Mouse (Mus musculus): ENCODE measurements around the gene Cldn13.
A peak's percentile ranks its signal among the peaks of the same experiment; 100 is the strongest.

Gene Cldn13

DNA sequence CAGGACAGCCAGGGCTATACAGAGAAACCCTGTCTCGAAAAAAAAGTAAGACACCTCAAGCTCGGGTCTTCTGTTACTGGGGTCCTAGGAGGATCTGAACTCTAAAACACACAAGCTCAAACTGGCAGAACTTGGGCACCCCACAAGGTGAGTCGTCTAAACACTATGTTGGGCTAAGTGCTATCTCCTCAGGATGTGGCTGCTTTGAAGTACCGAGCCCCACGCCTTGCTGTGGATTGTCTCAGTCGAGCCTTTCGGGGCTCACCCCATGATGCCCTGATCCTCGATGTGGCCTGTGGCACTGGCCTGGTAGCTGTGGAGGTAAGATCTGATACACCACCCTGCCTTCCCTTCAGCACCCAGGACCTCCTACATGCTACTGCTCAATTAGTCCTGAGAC is 18.0 kb upstream of the Cldn13 start:
- peak; percentile 64 for DNase-seq

DNA sequence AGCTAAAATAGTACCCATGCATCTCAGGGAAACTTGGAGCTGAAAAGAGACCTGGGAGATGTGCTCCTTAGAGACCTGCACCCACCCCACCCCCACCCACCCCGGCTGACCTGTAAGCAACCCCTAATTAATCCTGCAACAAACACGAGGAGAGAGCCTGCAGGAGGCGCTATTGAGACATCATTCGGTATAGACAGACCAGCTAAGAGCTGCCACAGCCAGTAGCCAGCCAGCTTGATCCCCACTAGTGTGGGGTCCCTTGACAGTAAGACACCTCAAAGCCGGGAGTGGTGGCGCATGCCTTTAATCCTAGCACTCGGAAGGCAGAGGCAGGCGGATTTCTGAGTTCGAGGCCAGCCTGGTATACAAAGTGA is 17.6 kb upstream of the Cldn13 start:
- peak; percentile 84 for DNase-seq

DNA sequence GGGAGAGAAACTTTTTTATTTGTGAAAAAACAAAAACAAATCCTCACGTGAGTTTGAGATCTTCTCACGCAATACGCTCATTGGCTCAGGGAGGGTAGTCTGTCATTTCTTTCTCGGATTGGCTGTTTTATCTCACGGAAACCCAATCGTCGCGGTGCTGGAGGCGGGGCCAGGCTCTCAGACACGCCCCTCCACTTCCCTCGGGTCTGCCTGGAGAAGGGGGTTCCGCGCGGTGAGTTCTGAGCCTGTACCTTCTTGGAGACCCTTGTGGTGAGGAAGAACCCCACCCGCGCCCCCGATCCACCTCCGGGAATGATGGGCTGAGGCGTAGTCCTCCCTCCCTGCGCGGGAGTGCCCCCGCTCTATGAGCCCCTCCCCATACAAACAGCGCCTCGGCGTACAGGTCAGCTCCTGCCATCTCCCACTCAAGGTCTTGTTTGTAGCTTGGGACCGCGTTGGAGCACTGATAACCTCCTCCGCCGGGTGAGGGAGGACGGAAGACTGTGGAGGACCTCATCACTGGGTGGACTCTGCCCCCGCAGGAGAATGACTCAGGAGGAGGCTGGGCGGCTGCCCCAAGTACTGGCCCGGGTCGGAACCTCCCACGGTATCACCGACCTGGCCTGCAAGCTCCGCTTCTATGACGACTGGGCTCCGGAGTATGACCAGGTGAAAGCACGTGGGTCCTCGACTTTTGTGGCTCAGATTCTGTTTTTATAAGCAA is 17.0 kb upstream of the Cldn13 start, which contains the start of gene Mettl27:
TSS of gene Mettl27 (plus strand) at position 190 of the 724 bp plus-strand sequence.
- peak; percentile 95 for DNase-seq

DNA sequence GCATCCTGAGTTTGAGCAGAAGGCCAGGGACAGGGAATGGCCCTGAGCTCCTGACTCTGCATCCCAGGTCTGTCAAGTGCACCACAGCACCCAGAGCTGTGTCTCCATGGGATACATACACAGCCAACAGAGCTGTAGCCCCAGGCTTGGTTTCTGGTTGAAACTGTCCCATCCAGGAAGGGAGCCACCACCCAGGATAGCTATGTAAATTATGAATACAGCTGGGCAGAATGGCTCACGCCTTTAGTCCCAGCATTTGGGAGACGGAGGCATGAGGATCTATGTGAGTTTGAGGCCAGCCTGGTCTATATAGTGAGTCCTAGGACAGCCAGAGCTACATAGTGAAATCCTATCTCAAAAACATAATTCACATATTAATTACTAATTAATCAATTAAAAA is 14.7 kb upstream of the Cldn13 start:
- no peak for DNase-seq

DNA sequence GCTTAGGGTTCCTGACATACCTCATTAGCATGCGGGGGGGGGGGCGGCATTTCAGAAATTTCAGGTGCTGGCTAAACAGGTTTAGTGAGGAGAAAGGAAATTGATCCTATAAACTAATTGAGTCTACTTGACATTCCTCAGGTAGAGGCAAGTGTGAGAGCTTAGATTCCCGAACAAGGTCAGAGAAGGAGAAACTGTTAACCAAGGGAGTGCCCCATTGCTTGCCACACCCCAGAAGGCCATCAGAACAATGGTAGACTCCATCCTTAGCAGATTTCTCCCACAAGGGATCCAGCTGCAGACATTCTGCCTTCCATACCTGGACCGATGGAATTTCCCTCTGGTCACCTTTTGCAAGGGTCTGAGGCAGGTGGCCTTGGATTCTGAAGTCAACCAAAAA is 11.4 kb upstream of the Cldn13 start:
- DNase-seq = no peak

DNA sequence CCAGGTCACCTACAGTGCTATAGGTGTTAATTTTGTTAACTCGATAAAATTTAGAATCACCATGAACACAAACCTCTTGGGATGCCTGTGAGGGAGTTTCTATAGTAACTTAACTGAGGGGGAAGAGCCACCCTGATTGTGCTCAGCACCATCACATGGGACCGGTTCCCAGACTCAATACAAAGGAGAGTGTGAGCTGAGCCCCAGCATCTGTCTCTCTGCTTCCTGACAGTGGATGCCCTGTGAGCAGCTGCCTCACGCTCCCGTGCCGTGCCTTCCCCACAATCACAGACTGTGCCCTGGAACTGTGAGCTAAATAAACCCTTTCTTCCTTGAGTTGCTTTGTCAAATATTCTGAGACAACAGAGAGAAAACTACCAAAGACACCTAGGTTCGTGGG is 7.8 kb upstream of the Cldn13 start:
- DNase-seq = no peak

DNA sequence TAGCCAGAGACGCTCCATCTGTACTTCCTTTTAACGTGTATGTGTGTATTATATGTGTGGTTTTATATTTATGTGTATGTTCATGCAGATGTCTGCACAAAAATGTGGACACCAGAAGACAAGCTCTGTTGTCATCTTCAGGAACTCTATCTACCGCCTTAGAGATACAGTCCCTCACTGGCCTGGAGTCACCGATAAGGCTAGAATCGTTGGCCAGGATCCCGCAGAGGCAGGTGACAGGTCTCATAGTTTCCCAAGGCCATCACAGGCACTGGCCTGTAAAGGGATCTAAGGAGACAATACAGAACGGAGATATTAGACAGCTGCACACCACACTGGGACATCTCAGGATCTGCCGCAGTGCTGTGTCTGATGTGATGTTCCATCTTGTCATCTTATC is 5.8 kb upstream of the Cldn13 start:
- DNase-seq = no peak

DNA sequence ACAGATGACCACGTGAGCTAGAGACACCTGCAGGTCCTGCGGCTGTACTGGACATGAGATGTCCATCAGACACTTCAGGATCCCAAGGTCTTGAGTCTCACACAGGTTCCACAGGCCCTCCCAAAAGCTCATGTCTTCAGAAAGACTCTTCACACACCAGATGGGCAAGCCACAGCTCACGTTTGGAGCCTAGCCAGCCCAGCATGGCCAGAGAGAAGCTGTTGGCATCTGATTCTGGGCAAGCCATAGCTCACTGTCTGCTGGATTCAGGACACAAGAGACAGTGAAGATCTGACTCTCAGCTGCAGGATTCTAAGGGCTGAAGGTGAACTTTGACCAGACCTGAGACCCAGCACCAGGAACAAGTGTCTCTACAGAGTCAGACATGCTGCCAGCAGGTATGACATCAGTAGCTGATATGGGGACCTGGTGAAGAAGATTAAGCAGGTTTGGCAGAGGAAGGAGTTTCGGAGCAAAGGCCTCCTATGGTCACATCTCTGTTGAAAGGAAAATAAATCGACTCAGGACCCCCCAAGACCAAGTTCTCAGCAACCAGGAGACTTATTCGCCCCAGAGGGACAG is 4.9 kb upstream of the Cldn13 start:
- no peak for DNase-seq

DNA sequence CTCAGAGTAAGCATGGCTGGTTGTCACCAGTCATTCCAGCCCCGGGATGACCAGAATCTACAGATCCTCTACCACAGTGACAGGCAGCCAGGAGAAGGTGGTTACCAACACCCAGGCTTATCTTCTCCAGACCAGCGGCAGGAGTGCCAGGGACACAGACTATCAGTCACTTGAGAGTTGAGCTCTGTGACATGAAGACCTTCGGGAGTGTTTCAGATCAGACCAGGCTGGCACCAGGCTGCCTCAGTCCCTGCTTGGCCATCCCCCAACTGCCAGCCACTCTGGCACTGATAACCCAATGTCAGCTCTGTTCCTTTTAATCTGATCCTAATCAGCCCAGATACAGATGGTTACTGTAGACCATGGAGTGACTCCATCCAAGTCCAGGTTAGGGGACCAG is 3.8 kb upstream of the Cldn13 start:
- DNase-seq = no peak

DNA sequence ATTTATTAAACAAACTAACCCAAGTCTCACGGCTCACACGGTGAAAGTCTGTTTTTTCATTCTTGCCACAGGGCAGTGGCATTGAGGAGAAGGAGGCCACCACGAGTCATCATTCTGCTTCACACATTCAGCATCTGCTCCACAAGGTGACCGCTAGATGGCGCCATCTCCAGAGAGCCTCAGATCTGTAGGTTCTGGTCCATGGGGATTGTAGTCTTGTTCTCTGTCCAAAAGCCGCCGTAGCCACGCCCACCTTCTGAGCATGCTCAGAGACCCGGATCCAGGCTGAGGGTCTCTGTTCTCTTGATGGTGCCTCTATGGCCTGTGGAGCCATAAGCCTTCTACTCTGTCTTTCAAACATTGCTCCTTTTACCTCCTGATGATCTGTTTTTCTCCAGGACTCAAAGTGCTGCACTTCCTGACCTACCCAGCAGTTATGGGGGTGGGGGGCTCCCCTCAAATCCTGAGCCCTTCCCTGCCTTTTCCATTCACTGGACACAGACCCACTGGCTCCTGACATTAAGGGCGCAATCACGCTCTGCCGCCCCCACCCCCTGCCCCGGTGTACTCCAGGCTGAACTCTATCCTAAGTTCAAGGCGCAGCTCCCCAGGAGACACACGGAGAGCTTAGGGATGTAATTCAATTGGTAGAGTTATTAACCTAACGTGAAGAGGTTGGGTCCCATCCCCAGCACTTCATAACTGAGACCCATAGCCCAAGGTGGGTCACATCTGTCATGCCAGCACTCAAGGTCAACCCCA is 2.9 kb upstream of the Cldn13 start:
- peak; percentile 87 for DNase-seq

DNA sequence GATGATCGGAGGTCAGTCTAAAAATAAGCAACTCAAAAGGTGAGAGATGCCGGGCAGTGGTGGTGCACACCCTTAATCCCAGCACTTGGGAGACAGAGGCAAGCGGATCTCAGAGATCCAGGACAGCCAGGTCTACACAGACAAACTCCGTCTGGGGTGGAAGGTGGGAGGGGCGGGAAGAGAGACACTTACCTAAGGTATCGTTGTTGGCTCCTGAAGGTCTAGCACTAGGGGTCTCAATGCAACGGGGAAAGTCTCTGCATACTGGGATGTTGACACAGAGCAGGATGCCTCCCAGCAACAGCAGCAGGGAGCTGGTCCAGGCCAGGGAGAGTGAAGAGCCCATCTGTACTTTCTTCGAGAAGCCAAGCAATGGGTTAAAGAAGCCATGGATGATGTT is 816 bp downstream of the Cldn13 start:
- no peak for DNase-seq

DNA sequence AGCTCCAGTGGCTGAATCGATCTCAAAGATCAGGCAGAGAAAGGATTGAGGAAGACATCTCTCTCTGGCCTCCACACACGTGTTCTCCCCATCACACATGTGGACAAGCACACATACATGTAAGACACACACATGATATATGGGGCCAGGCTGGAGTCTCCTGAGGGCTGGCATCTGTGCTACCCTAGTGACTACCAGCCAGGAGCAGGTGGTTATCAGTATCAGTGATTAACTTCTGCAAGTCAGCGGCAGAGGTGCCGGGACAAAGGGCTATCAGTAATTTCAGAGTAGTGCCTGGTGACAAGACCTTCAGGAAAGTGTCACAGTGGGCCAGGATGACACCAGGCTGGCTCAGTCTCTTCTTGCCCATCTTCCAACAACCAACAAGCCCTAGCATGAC is 1.6 kb downstream of the Cldn13 start:
- no peak for DNase-seq

DNA sequence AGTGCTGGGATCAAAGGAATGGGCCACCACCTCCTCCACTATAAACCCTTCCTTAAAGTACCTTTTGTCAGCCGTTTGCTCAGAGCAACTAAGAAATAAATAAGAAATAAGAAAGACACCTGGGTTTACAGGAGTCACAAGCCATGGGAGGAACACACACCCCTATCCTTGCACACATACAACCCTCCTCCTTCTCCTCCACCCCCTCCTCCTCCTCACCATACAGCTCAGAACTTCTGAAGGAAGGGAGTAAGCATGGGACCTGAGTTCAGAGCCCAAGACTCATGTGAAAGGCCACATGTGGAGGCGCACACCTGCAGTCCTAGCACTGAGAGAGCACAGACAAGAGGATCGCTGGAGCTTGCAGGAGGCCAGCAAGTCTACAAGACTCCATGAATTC is 2.0 kb downstream of the Cldn13 start:
- no peak for DNase-seq

DNA sequence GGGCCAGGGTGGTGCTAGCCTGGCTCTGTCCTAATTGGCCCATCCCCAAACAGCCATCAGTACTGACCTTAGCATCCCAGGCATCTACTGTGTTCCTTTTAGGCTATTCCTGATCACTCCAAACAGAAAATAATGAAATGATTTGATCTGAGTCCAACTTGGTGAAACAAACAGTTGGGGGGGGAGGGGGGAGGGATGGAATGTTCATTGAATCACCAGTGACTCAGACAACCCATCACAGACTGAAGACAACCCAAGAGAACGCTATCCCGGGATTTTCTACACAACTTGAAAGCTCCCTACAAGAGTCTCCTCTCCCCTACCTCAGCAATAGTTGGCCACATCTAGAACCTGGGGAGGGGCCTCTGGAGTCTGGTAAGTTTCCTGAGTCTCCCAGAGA is 3.4 kb downstream of the Cldn13 start:
- no peak for DNase-seq

DNA sequence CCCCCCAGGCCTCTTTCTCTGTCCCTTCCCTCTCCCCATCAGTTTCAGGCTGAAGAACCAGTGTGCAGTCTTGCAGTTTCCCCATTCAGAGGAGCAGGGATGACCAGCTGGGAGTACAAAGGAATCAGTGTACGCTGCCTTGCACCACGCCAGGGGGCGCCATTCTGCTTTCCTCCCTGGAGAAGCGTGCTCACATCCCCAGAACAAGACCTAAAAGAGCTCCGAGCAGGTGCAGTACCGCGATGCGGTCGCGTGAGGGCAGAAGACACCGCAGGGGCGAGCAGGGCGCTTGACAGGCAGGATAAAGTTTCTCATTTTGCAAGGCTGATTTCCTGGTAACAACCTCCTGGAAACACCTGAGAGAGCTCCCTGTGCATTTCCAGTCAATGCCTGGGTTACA is 8.2 kb downstream of the Cldn13 start:
- DNase-seq = peak; percentile 99

DNA sequence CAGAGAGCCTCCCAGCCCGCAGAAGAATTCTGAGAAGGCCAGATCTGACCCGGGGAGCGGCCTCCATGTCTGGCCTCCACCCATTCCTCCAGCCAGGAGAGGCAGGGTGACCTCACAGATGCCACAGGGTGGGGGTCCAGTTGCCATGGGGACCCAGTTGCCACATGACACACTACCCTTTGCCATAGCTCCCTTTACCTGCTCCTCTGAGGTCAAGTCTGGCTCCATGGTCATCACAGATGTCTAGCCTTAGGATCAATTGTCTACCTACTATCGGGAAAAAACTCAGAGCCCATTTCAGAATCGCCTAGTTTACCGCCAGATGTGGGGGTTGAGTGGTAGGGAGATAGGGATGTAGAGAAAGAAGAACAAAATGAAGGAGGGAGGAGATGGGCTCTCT is 8.7 kb downstream of the Cldn13 start, which contains the start of gene Tmem270:
TSS of gene Tmem270 (minus strand) at position 101 of the 400 bp plus-strand sequence.
- no peak for DNase-seq

DNA sequence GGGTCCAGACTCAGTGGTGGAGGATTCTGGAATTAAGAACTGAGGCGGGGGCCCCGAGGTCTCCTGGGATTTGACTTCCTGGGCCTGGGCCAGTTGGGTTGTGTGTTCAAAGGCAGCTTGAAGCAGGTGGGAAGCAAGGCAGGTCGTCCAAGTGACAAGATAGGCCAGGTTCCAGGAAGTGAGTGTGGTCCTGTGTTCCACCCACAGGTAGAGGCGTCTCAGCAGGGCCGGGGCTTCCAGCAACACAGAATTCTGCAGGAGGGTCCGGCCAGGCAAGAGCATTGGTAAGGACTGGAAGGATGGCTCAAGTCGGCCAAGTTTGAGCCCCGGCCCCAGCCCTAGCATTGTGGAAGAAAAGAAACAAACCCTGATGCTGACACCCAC is 13.7 kb downstream of the Cldn13 start:
- DNase-seq = no peak

DNA sequence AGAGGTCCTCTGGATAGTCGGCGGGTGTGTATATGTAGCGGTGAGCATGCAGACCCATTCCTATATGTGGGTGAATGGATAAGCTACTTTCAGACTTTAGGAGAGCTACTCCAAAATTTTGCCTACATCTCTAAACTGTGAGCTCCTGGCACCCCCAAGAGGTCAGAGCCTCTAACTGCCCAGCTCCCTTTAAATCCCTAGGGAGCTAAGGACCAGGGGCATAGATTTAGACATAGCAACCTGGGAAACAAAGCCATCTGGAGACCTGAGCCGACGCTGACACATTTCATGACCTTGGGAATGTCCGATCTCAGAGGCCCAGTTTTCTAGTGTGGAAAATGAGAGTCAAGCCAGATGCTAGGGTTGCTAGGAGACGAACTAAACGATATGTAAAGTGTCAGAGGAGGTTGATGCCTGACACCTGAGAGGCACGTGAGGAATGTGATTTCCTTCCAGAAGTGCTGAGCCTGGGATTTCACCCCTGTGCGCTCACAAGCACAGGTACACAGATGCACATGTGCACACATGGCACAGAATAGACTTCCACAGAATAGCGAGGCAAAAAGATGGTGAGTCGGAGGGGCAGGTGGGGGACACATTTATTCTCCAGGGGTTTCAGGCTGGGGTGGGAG is 14.2 kb downstream of the Cldn13 start:
- DNase-seq = peak; percentile 46

DNA sequence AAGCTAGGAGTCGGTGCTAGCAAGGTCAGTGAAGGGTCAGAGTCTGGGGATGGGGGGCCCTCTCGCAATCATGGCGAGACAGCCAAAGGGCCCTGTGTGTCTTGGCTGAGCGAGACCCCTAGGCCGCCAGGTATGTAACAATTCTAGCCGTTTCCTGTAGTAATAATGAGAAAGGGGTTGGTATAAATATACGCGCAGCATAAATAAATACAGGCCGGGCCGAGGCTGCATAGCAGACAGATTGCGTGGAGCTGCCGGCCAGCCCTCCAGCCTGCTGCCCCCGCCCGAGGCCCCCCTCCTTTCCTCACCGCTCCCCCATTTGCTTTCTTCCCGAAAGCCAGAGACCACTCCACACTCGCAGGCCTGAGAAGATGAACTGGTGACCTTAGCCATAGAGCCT is 17.7 kb downstream of the Cldn13 start:
- no peak for DNase-seq

DNA sequence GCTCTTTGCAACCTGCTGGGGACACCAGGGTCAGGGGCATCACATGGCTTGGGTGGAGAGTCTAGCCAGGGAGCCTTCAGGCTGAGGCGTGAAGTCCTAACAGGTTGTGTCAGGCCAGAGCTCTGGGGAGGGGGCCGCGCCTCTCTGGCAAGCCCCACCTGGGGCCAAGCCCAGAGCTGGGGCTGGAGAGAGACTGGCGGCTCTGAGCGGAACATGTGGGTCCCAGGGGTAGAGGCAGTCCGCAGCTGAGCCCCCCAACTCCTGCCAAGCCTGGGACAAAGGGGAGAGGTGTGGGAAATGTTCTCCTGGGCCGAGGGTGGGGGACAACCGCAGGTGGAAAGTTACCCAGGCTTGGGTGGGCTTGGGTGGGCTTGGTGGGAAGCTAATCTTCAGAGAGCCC is 18.4 kb downstream of the Cldn13 start:
- DNase-seq = no peak

DNA sequence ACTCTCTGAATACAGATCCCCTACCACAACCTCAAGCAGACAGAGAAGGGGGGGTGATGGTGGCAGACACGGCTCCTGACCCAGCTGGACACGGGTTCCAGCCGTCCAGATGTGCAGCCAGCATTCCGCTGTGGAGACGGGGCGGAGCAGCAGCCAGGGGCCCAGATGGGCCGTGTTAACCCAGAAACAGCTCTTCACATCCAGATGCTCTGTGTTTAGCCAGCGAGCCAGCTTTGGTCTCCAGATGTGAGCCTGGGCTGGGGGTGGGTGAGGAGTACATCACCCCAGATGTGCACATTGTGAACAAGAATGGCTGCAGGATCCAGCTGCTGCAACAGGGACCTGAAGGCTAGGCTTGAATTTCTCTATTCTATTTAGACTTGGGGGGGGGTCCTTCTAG is 20.0 kb downstream of the Cldn13 start:
- no peak for DNase-seq

DNA sequence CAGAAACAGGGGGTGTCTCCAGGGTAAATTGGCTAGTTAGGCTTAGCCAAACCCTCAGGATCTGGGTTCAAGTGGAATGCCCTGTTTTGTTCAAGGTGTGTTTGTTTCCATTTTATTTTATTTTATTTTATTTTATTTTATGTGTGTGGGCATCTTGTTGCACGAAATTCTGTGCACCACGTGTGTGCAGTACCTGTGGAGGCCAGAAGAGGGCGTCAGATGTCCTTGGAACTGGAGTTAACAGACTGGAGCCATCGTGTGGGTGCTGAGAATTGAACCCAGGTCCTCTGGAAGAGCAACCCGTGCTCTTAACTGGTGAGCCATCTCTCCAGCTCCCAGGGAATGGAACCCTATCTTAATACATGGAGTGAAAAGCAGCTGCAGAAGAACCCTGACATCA is 22.6 kb downstream of the Cldn13 start:
- DNase-seq = no peak

DNA sequence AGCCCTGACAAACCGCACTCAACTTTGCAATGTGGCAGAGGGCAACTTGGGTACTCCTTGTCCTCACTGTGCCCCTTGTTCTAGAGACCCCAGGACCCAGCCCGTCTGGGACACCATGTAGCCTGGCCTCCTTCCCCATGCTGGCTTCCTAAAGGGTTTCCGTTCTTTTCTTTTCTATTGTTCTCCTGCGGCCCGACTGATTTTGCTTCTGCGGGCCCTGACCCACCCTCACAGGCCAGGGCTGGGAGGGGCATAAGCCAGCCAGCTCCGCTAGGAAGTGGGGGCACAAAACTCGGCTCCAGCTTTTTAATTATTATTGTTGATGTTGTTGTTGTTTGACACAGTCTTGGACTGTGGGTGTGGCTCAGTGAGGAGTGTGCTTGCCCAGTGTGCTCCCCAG is 23.8 kb downstream of the Cldn13 start:
- no peak for DNase-seq

DNA sequence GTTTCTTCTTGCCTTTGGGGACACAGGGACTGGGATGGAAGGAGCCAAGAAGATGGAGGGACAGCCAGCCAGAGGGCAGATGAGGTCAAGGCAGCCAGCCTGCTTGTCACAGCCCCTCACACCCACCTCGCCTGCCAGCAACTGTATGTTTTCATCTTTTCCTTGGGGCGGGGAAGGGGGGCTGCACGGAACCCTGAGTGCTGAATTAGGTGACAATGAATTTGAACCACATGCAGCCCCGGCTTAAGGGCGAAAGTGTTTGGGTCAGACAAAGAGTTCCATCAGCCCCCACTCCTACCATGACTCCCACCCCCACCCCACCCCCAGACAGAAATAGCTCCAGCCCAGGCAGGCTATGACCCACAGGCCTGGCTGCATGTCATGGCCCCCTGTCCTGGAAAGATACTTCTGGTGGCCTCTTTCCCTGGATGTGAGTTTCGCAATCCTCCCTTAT is 24.7 kb downstream of the Cldn13 start:
- no peak for DNase-seq
